Mouse (Mus musculus) C2C12 (cell line): ENCODE data around the gene Sdccag8. TPM values are rescaled to one million over a fixed set of nuclear protein-coding genes. Genes with fewer than 3 reads are reported as not detected.

Experiments used
- H3K27me3 ChIP-seq: one replicate; pipeline ENCODE4 v1.6.1; 2011; ENCODE audit not compliant: control insufficient read depth, insufficient read depth, insufficient read length
- H3K36me3 ChIP-seq: one replicate; pipeline ENCODE4 v1.6.1; 2011; ENCODE audit not compliant: control insufficient read depth, insufficient read depth
- H3K4me3 ChIP-seq: one replicate; pipeline ENCODE4 v1.5.1; 2011; ENCODE audit warnings: mild to moderate bottlenecking, control low read depth; ENCODE audit not compliant: poor library complexity, insufficient read depth, severe bottlenecking
- H3K79me2 ChIP-seq: one replicate; pipeline ENCODE4 v1.6.1; 2011; ENCODE audit not compliant: control insufficient read depth, insufficient read depth
- H3K79me3 ChIP-seq: one replicate; pipeline ENCODE4 v1.6.1; 2011; ENCODE audit warnings: low read depth, control low read depth
- H3ac ChIP-seq: one replicate; pipeline ENCODE3; 2011; ENCODE audit warnings: low read depth; ENCODE audit not compliant: control insufficient read depth, insufficient read length
- CEBPB ChIP-seq: IDR thresholded peaks from one replicate; pipeline ENCODE4 v1.6.1; 2011; ENCODE audit warnings: low read depth, mild to moderate bottlenecking, control low read depth, moderate library complexity
- CTCF ChIP-seq: IDR thresholded peaks from one replicate; pipeline ENCODE4 v1.5.1; 2011; ENCODE audit not compliant: control insufficient read depth, insufficient read depth, insufficient read length
- FOSL1 ChIP-seq: IDR thresholded peaks from one replicate; pipeline ENCODE4 v1.8.0; 2011; ENCODE audit warnings: mild to moderate bottlenecking, low read length; ENCODE audit not compliant: poor library complexity, insufficient read depth, severe bottlenecking
- MYOD1 ChIP-seq: IDR thresholded peaks from one replicate; pipeline ENCODE4 v1.6.1; 2011; ENCODE audit warnings: low read depth; ENCODE audit not compliant: control insufficient read depth, insufficient read length
- MYOG ChIP-seq: IDR thresholded peaks from one replicate; pipeline ENCODE4 v1.6.1; 2011; ENCODE audit not compliant: control insufficient read depth, insufficient read length; ENCODE audit errors: extremely low read depth
- microRNA-seq: library from miRNA; unstranded; fragments of <30 nt; microRNA quantifications from one replicate; pipeline ENCODE4, GENCODE M21; 2019; ENCODE audit warnings: borderline microRNAs expressed
- polyA plus RNA-seq: library from polyadenylated mRNA; unstranded; fragments of >200 nt; fragmentation: generic; extraction: Trizol; gene quantifications from one replicate; pipeline ENCODE4 v1.2.1, GENCODE M21; 2012; ENCODE audit warnings: missing spikeins

The Sdccag8 gene
- polyA plus RNA-seq, 1 experiment = 5.8 TPM

DNA sequence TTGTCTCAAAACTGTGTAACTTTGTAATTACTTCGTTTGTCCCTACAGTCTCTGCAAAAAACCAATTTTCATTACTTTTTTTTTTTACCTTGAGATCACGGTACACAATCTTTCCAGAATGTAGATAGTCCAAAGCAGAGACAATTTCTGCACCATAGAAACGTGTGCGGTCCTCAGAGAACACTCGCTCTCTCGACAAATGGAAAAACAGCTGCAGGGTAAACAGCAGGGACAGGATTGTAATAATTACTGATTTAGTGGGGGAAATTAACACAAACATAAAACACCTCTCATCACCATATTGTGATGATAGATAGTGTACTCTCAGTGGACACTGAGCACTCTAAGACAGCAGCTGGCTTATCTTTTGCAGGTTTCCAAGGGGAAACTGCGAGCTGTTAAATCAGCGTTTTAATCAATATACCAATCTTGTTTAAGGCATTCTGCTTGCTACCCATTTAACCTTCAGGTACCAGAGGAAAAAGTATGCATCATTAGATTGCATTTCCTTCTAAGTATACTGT, 252.7 kb downstream of the Sdccag8 start:
- Histone ChIP-seq H3K36me3 (peaks cover 4% of the 10 kb centered on the region), H3K4me3 (no peak overlapping the region), H3K79me2 (no peaks in the 10 kb centered on the region), H3ac (no peak overlapping the region), H3K27me3 (no peaks in the 10 kb centered on the region), H3K79me3 (no peaks in the 10 kb centered on the region)
- no peak for TF ChIP-seq CEBPB
- no peak for TF ChIP-seq CTCF

DNA sequence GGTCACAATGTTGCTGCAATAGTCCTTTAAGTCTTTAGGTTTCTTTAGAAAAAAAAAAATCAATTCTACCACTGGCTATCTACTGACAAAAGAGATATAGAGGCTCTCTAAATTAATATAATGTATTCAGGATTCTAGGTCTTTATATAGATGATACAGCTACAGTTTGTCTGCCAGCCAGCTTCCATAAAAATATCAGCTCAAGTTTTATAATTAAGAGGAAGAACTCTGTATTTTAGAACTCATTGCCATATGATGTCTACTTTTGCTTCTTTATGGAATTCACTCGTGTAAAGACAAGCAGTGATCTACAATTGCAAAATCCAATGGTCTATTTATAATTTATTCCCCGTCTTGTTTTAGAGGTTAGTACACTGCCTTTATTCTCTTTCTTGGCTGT, 254.7 kb downstream of the Sdccag8 start:
- no peaks in the 10 kb centered on the region for H3K79me3 ChIP-seq
- H3ac ChIP-seq = no peak overlapping the region
- H3K27me3 ChIP-seq = no peaks in the 10 kb centered on the region
- H3K79me2 ChIP-seq = no peaks in the 10 kb centered on the region
- no peak for TF ChIP-seq MYOG
- TF ChIP-seq FOSL1 = no peak
- TF ChIP-seq CTCF = no peak
- TF ChIP-seq CEBPB = no peak
- no peak for TF ChIP-seq MYOD1
- H3K36me3 ChIP-seq = no peaks in the 10 kb centered on the region
- no peak overlapping the region for H3K4me3 ChIP-seq

Small RNAs within 50 kb of the gene (microRNA-seq; reads per million reads assigned to microRNA genes)
- gene Gm25993 (not detected), gene Mir350 (1,503 reads per million, percentile 88 among the genes with 10 or more reads in this experiment)

Other genes starting within 250 kb of the Sdccag8 start
- 15.1 TPM for gene Cep170, start 593 bp upstream of the Sdccag8 start, polyA plus RNA-seq